Mouse (Mus musculus) E14TG2a.4 (cell line): ENCODE measurements around the gene Fxyd6.

ENCODE experiments used
- H3K27me3 ChIP-seq: 2 replicates; pipeline ENCODE4 v1.6.1; 2014; ENCODE audit warnings: low read length, control low read depth; ENCODE audit not compliant: insufficient read depth
- H3K36me3 ChIP-seq: 2 replicates; pipeline ENCODE4 v1.6.1; 2014; ENCODE audit warnings: low read length, control low read depth; ENCODE audit not compliant: insufficient read depth
- H3K4me1 ChIP-seq: replicated peaks from 2 replicates; pipeline ENCODE4 v1.6.1; 2014; ENCODE audit warnings: low read depth, low read length, control low read depth
- H3K4me3 ChIP-seq: replicated peaks from 2 replicates; pipeline ENCODE4 v1.5.1; 2014; ENCODE audit warnings: mild to moderate bottlenecking, low read length
- H3K9me3 ChIP-seq: 2 replicates; pipeline ENCODE4 v1.6.1; 2014; ENCODE audit warnings: low read length, control low read depth
- CTCF ChIP-seq: conservative IDR thresholded peaks from 2 replicates; pipeline ENCODE4 v1.5.1; 2014; ENCODE audit warnings: low read length
- NANOG ChIP-seq: IDR thresholded peaks from 2 replicates; pipeline ENCODE4 v1.6.1; 2014; ENCODE audit warnings: borderline replicate concordance, low read length, mixed read lengths
- POU5F1 ChIP-seq: IDR thresholded peaks from 2 replicates; pipeline ENCODE4 v1.6.1; 2014; ENCODE audit warnings: low read length, borderline replicate concordance

Gene Fxyd6

GRCm38 (mm10) chr9:45370117-45370561 is at the start of gene Fxyd6:
Fxyd6 (plus strand) TSS chr9:45370185.
- peaks cover 32% of the 10 kb centered on the region for H3K36me3 ChIP-seq
- H3K9me3 ChIP-seq = no peaks in the 10 kb centered on the region
- no peak for TF ChIP-seq POU5F1
- TF ChIP-seq NANOG = no peak
- no peak for TF ChIP-seq CTCF
- H3K4me1 ChIP-seq = peaks cover 91% of the 10 kb centered on the region
- no peaks in the 10 kb centered on the region for H3K27me3 ChIP-seq
- peak within 1 kb of the TSS; percentile 88 for H3K4me3 ChIP-seq

GRCm38 (mm10) chr9:45321465-45321864 is 48.5 kb upstream of the Fxyd6 start:
- H3K9me3 ChIP-seq = no peaks in the 10 kb centered on the region
- no peaks in the 10 kb centered on the region for H3K36me3 ChIP-seq
- peaks cover 35% of the 10 kb centered on the region for H3K27me3 ChIP-seq
- TF ChIP-seq CTCF (no peak), NANOG (no peak), POU5F1 (no peak)
- H3K4me1 ChIP-seq = peaks cover 8% of the 10 kb centered on the region
- H3K4me3 ChIP-seq = no peak overlapping the region

GRCm38 (mm10) chr9:45321946-45322430 is 48.0 kb upstream of the Fxyd6 start:
- Histone ChIP-seq H3K36me3 (no peaks in the 10 kb centered on the region), H3K4me3 (no peak overlapping the region), H3K27me3 (peaks cover 35% of the 10 kb centered on the region), H3K4me1 (peaks cover 8% of the 10 kb centered on the region), H3K9me3 (no peaks in the 10 kb centered on the region)
- TF ChIP-seq POU5F1 (no peak), NANOG (no peak), CTCF (no peak)

GRCm38 (mm10) chr9:45326390-45326789 is 43.6 kb upstream of the Fxyd6 start:
- Histone ChIP-seq H3K9me3 (no peaks in the 10 kb centered on the region), H3K27me3 (peaks cover 10% of the 10 kb centered on the region), H3K4me3 (no peak overlapping the region), H3K36me3 (no peaks in the 10 kb centered on the region), H3K4me1 (peaks cover 10% of the 10 kb centered on the region)
- no peak for TF ChIP-seq POU5F1
- no peak for TF ChIP-seq NANOG
- TF ChIP-seq CTCF = no peak

- TF ChIP-seq CTCF = no peak
- no peak for TF ChIP-seq NANOG
- no peak for TF ChIP-seq POU5F1
- H3K9me3 ChIP-seq = no peaks in the 10 kb centered on the region
- H3K4me1 ChIP-seq = peaks cover 13% of the 10 kb centered on the region
- H3K4me3 ChIP-seq = no peak overlapping the region
- H3K36me3 ChIP-seq = no peaks in the 10 kb centered on the region
- peaks cover 11% of the 10 kb centered on the region for H3K27me3 ChIP-seq
Observed at GRCm38 (mm10) chr9:45328263-45328662, 41.7 kb upstream of the Fxyd6 start.

- no peak overlapping the region for H3K4me3 ChIP-seq
- TF ChIP-seq NANOG (no peak), POU5F1 (no peak), CTCF (no peak)
- H3K9me3 ChIP-seq = no peaks in the 10 kb centered on the region
- peaks cover 13% of the 10 kb centered on the region for H3K4me1 ChIP-seq
- peaks cover 16% of the 10 kb centered on the region for H3K27me3 ChIP-seq
- H3K36me3 ChIP-seq = no peaks in the 10 kb centered on the region
Observed at GRCm38 (mm10) chr9:45329577-45329976, 40.4 kb upstream of the Fxyd6 start.

GRCm38 (mm10) chr9:45337406-45337805 is 32.6 kb upstream of the Fxyd6 start:
- TF ChIP-seq CTCF (no peak), POU5F1 (no peak), NANOG (no peak)
- Histone ChIP-seq H3K36me3 (no peaks in the 10 kb centered on the region), H3K4me3 (no peak overlapping the region), H3K9me3 (no peaks in the 10 kb centered on the region), H3K27me3 (peaks cover 16% of the 10 kb centered on the region), H3K4me1 (peaks cover 24% of the 10 kb centered on the region)

GRCm38 (mm10) chr9:45343066-45343465 is 26.9 kb upstream of the Fxyd6 start:
- Histone ChIP-seq H3K4me1 (peaks cover 44% of the 10 kb centered on the region), H3K36me3 (no peaks in the 10 kb centered on the region), H3K27me3 (0 out of 2 replicates have a peak, but pooled peaks cover 5% of the 10 kb centered on the region), H3K9me3 (no peaks in the 10 kb centered on the region), H3K4me3 (no peak overlapping the region)
- TF ChIP-seq POU5F1 (no peak), NANOG (no peak), CTCF (no peak)

GRCm38 (mm10) chr9:45345516-45345915 is 24.5 kb upstream of the Fxyd6 start:
- Histone ChIP-seq H3K4me1 (peaks cover 58% of the 10 kb centered on the region), H3K27me3 (no peaks in the 10 kb centered on the region), H3K4me3 (0 out of 2 replicates have a peak overlapping the region, but pooled peaks have one; percentile 13), H3K36me3 (no peaks in the 10 kb centered on the region), H3K9me3 (peaks cover 2% of the 10 kb centered on the region)
- TF ChIP-seq CTCF (peak; percentile 40), NANOG (no peak), POU5F1 (no peak)
